Mouse (Mus musculus) NIH3T3 (cell line): ENCODE data around the gene Sgcb.
"Not testable (repeated sequence)": the region's sequence is repeated elsewhere in the genome, so short reads cannot be mapped to it uniquely, and the experiment has no call there.

Source experiments
- DNase-seq: peaks from one replicate; pipeline ENCODE4 v3.0.0-alpha.2; 2012; ENCODE audit warnings: low read depth

Sgcb gene

GRCm38 (mm10) chr5:73633141-73633540, 14.4 kb downstream of the Sgcb start:
- peak; percentile 69 for DNase-seq

- no peak for DNase-seq
Measured at GRCm38 (mm10) chr5:73632291-73632690, 15.3 kb downstream of the Sgcb start, which contains the start of gene Lrrc66. Gene Lrrc66, minus strand, starts transcription at chr5:73632526.

- DNase-seq = no peak
Measured at GRCm38 (mm10) chr5:73631001-73631558, 16.5 kb downstream of the Sgcb start.

GRCm38 (mm10) chr5:73630141-73630540, 17.4 kb downstream of the Sgcb start:
- no peak for DNase-seq

GRCm38 (mm10) chr5:73627991-73628390, 19.6 kb downstream of the Sgcb start:
- DNase-seq = no peak

- DNase-seq = no peak
Measured at GRCm38 (mm10) chr5:73627559-73627958, 20.0 kb downstream of the Sgcb start.

GRCm38 (mm10) chr5:73626842-73627241, 20.7 kb downstream of the Sgcb start:
- DNase-seq = no peak

- DNase-seq = no peak
Measured at GRCm38 (mm10) chr5:73625505-73625904, 22.1 kb downstream of the Sgcb start.

GRCm38 (mm10) chr5:73618969-73619368, 28.6 kb downstream of the Sgcb start:
- no peak for DNase-seq

- no peak for DNase-seq
Measured at GRCm38 (mm10) chr5:73615211-73615610, 32.4 kb downstream of the Sgcb start.

GRCm38 (mm10) chr5:73613296-73613695, 34.3 kb downstream of the Sgcb start:
- no peak for DNase-seq

GRCm38 (mm10) chr5:73611071-73611470, 36.5 kb downstream of the Sgcb start:
- DNase-seq = peak; percentile 6

GRCm38 (mm10) chr5:73604964-73605363, 42.6 kb downstream of the Sgcb start:
- DNase-seq = no peak

GRCm38 (mm10) chr5:73604542-73604941, 43.0 kb downstream of the Sgcb start:
- DNase-seq = no peak

GRCm38 (mm10) chr5:73602865-73603264, 44.7 kb downstream of the Sgcb start:
- DNase-seq = no peak

- DNase-seq = no peak
Measured at GRCm38 (mm10) chr5:73601361-73601763, 46.2 kb downstream of the Sgcb start.

- no peak for DNase-seq
Measured at GRCm38 (mm10) chr5:73599991-73600390, 47.6 kb downstream of the Sgcb start.

- peak; percentile 5 for DNase-seq
Measured at GRCm38 (mm10) chr5:73598943-73599695, 48.5 kb downstream of the Sgcb start.

- no peak for DNase-seq
Measured at GRCm38 (mm10) chr5:73587119-73587518, 60.5 kb downstream of the Sgcb start.

- no peak for DNase-seq
Measured at GRCm38 (mm10) chr5:73586597-73586996, 61.0 kb downstream of the Sgcb start.

- no peak for DNase-seq
Measured at GRCm38 (mm10) chr5:73585212-73586115, 62.1 kb downstream of the Sgcb start.

- not testable (repeated sequence) for DNase-seq
Measured at GRCm38 (mm10) chr5:73584011-73584410, 63.6 kb downstream of the Sgcb start.
